Mouse (Mus musculus) intestine, embryonic 14.5 days (tissue): ENCODE data around the gene Dio1. TPM values are rescaled to one million over a fixed set of nuclear protein-coding genes. Genes with fewer than 3 reads are reported as not detected.

Source experiments
- ATAC-seq: fragments of 200-750 bp; cut with Nextera tagmentation; replicated peaks from 2 replicates; pipeline ENCODE4 v1.8.0; 2017; ENCODE audit warnings: low read depth, moderate number of reproducible peaks, moderate TSS enrichment, moderate library complexity; ENCODE audit not compliant: low FRiP score, low TSS enrichment
- DNase-seq: peaks from one replicate; pipeline ENCODE4 v3.0.0-alpha.2; 2018; ENCODE audit warnings: low spot score
- H3K27ac ChIP-seq: fragments of 300-500 bp; sonication (generic); 2 replicates; pipeline ENCODE4 v1.5.1; 2014; ENCODE audit warnings: low read depth, mild to moderate bottlenecking, control low read depth
- H3K27me3 ChIP-seq: fragments of 300-500 bp; sonication (generic); replicated peaks from 2 replicates; pipeline ENCODE4 v1.6.1; 2014; ENCODE audit warnings: low read length, control low read depth; ENCODE audit not compliant: control insufficient read depth, insufficient read depth
- H3K36me3 ChIP-seq: fragments of 300-500 bp; sonication (generic); 2 replicates; pipeline ENCODE4 v1.6.1; 2014; ENCODE audit warnings: low read length, control low read depth; ENCODE audit not compliant: control insufficient read depth, insufficient read depth
- H3K4me1 ChIP-seq: fragments of 300-500 bp; sonication (generic); replicated peaks from 2 replicates; pipeline ENCODE4 v1.6.1; 2014; ENCODE audit warnings: low read length, control low read depth, mixed read lengths; ENCODE audit not compliant: control insufficient read depth, insufficient read depth
- H3K4me2 ChIP-seq: fragments of 300-500 bp; sonication (generic); 2 replicates; pipeline ENCODE4 v1.6.1; 2014; ENCODE audit warnings: low read length
- H3K4me3 ChIP-seq: fragments of 300-500 bp; sonication (generic); 2 replicates; pipeline ENCODE4 v1.5.1; 2014; ENCODE audit warnings: low read depth, low read length, control low read depth, mixed read lengths
- H3K9ac ChIP-seq: fragments of 300-500 bp; sonication (generic); 2 replicates; pipeline ENCODE4 v1.6.1; 2014; ENCODE audit warnings: mild to moderate bottlenecking, low read length
- H3K9me3 ChIP-seq: fragments of 300-500 bp; sonication (generic); 2 replicates; pipeline ENCODE4 v1.6.1; 2016; ENCODE audit warnings: low read length, control low read depth; ENCODE audit not compliant: control insufficient read depth
- whole genome bisulfite sequencing: fragments of 180-500 bp; shearing (Covaris S2); extraction: QIAGEN DNeasy Blood & Tissue Kit; methylation state at CpG from one replicate; pipeline ENCODE4 v1.1.7; 2014; 5-methylcytosine and 5-hydroxymethylcytosine counted together
- polyA plus RNA-seq: library from polyadenylated mRNA; unstranded; fragments of >200 nt; fragmentation: Nextera tagmentation; extraction: Ambion mirVana; gene quantifications from 2 replicates; pipeline ENCODE4 v1.2.1, GENCODE M21; 2014

Gene Dio1
- 0.14 and 0.20 TPM in 2 replicates for polyA plus RNA-seq

GRCm38 (mm10) chr4:107306966-107307365 lies at the start of gene Dio1:
Gene Dio1, minus strand, starts transcription at chr4:107307169.
- DNase-seq (no peak), ATAC-seq (no peak)
- Histone ChIP-seq H3K9me3 (peaks cover 2% of the 10 kb centered on the region; the same call in 1 of the 2 replicates), H3K4me2 (no peak within 1 kb of the TSS), H3K4me3 (no peak within 1 kb of the TSS), H3K4me1 (no peaks in the 10 kb centered on the region; the same call in 1 of the 2 replicates), H3K27me3 (no peaks in the 10 kb centered on the region), H3K9ac (no peak within 1 kb of the TSS), H3K36me3 (no peaks in the 10 kb centered on the region), H3K27ac (no peak within 1 kb of the TSS)
- WGBS, result 46% methylated on average over 6 of the region's 6 CpGs

GRCm38 (mm10) chr4:107354543-107354942 lies 47.6 kb upstream of the Dio1 start:
- DNase-seq, result no peak
- Histone ChIP-seq H3K4me2 (no peak overlapping the region), H3K4me1 (0 out of 2 replicates have a peak, but pooled peaks cover 8% of the 10 kb centered on the region)

GRCm38 (mm10) chr4:107354126-107354525 lies 47.2 kb upstream of the Dio1 start:
- no peak for ATAC-seq
- DNase-seq, result no peak
- no peak overlapping the region for H3K27ac ChIP-seq
- H3K4me1 ChIP-seq, result 0 out of 2 replicates have a peak, but pooled peaks cover 8% of the 10 kb centered on the region
- H3K4me2 ChIP-seq, result no peak overlapping the region
- no peaks in the 10 kb centered on the region for H3K9me3 ChIP-seq
- H3K4me3 ChIP-seq, result no peak overlapping the region
- H3K9ac ChIP-seq, result no peak overlapping the region
- H3K36me3 ChIP-seq, result no peaks in the 10 kb centered on the region
- no peaks in the 10 kb centered on the region for H3K27me3 ChIP-seq
- WGBS, result 52% methylated on average over 5 of the region's 5 CpGs

More at GRCm38 (mm10) chr4:107354543-107354942, 47.6 kb upstream of the Dio1 start:
- peaks cover 1% of the 10 kb centered on the region; the same call in 1 of the 2 replicates for H3K36me3 ChIP-seq
- H3K9me3 ChIP-seq, result no peaks in the 10 kb centered on the region
- ATAC-seq, result no peak
- H3K27me3 ChIP-seq, result no peaks in the 10 kb centered on the region
- H3K27ac ChIP-seq, result no peak overlapping the region
- 8% methylated on average over 4 of the region's 4 CpGs for WGBS
- no peak overlapping the region for H3K4me3 ChIP-seq
- no peak overlapping the region for H3K9ac ChIP-seq

GRCm38 (mm10) chr4:107353612-107354011 lies 46.6 kb upstream of the Dio1 start:
- no peak overlapping the region for H3K27ac ChIP-seq
- no peak for DNase-seq
- no peak overlapping the region for H3K9ac ChIP-seq
- H3K9me3 ChIP-seq, result no peaks in the 10 kb centered on the region
- H3K4me3 ChIP-seq, result no peak overlapping the region
- H3K27me3 ChIP-seq, result no peaks in the 10 kb centered on the region
- WGBS, result 79% methylated on average over 3 of the region's 3 CpGs
- 0 out of 2 replicates have a peak, but pooled peaks cover 12% of the 10 kb centered on the region for H3K4me1 ChIP-seq
- no peak for ATAC-seq
- no peak overlapping the region for H3K4me2 ChIP-seq
- no peaks in the 10 kb centered on the region for H3K36me3 ChIP-seq

- Histone ChIP-seq H3K27me3 (no peaks in the 10 kb centered on the region), H3K9ac (no peak overlapping the region), H3K27ac (no peak overlapping the region), H3K4me2 (no peak overlapping the region), H3K9me3 (no peaks in the 10 kb centered on the region), H3K4me3 (no peak overlapping the region), H3K36me3 (no peaks in the 10 kb centered on the region), H3K4me1 (0 out of 2 replicates have a peak, but pooled peaks cover 12% of the 10 kb centered on the region)
- ATAC-seq, result no peak
- no peak for DNase-seq
Measured at GRCm38 (mm10) chr4:107351368-107351767, 44.4 kb upstream of the Dio1 start.

- H3K27me3 ChIP-seq, result no peaks in the 10 kb centered on the region
- DNase-seq, result no peak
- ATAC-seq, result peak; percentile 25; the same call in 1 of the 2 replicates
Measured at GRCm38 (mm10) chr4:107349311-107350008, 42.5 kb upstream of the Dio1 start.

GRCm38 (mm10) chr4:107348529-107349310 lies 41.8 kb upstream of the Dio1 start:
- no peaks in the 10 kb centered on the region for H3K9me3 ChIP-seq
- H3K9ac ChIP-seq, result 0 out of 2 replicates have a peak overlapping the region, but pooled peaks have one; percentile 5
- no peaks in the 10 kb centered on the region for H3K27me3 ChIP-seq
- no peak overlapping the region for H3K4me2 ChIP-seq
- DNase-seq (peak; percentile 52), ATAC-seq (no peak; the same call in 1 of the 2 replicates)
- H3K4me1 ChIP-seq, result 0 out of 2 replicates have a peak, but pooled peaks cover 4% of the 10 kb centered on the region
- WGBS, result 72% methylated on average over 20 of the region's 20 CpGs
- no peak overlapping the region for H3K27ac ChIP-seq
- no peak overlapping the region for H3K4me3 ChIP-seq
- H3K36me3 ChIP-seq, result peaks cover 10% of the 10 kb centered on the region; the same call in 1 of the 2 replicates

More at GRCm38 (mm10) chr4:107349311-107350008, 42.5 kb upstream of the Dio1 start:
- no peak overlapping the region for H3K4me2 ChIP-seq
- no peak overlapping the region for H3K9ac ChIP-seq
- H3K27ac ChIP-seq, result no peak overlapping the region
- H3K9me3 ChIP-seq, result no peaks in the 10 kb centered on the region
- peaks cover 9% of the 10 kb centered on the region; the same call in 1 of the 2 replicates for H3K36me3 ChIP-seq
- H3K4me1 ChIP-seq, result 0 out of 2 replicates have a peak, but pooled peaks cover 10% of the 10 kb centered on the region
- 62% methylated on average over 8 of the region's 8 CpGs for WGBS
- no peak overlapping the region for H3K4me3 ChIP-seq

- H3K27me3 ChIP-seq, result no peaks in the 10 kb centered on the region
- 53% methylated on average over 6 of the region's 6 CpGs for WGBS
- DNase-seq (no peak), ATAC-seq (no peak)
- H3K27ac ChIP-seq, result no peak overlapping the region
- H3K9ac ChIP-seq, result no peak overlapping the region
- H3K36me3 ChIP-seq, result peaks cover 12% of the 10 kb centered on the region; the same call in 1 of the 2 replicates
- H3K4me1 ChIP-seq, result 0 out of 2 replicates have a peak, but pooled peaks cover 4% of the 10 kb centered on the region
- H3K4me3 ChIP-seq, result no peak overlapping the region
- H3K4me2 ChIP-seq, result no peak overlapping the region
- H3K9me3 ChIP-seq, result no peaks in the 10 kb centered on the region
Measured at GRCm38 (mm10) chr4:107347221-107347620, 40.3 kb upstream of the Dio1 start.
